Mouse (Mus musculus) olfactory bulb, adult 2 months (tissue): Measurements from ENCODE around the gene Gdf11.

Experiments used
- CTCF ChIP-seq: fragments of 200-500 bp; IDR thresholded peaks from 2 replicates; pipeline ENCODE4 v1.5.1; 2012; ENCODE audit warnings: low read depth, mild to moderate bottlenecking, low read length, moderate library complexity; ENCODE audit not compliant: insufficient read depth
- POLR2A ChIP-seq: fragments of 200-500 bp; IDR thresholded peaks from 2 replicates; pipeline ENCODE4 v1.6.1; 2012; ENCODE audit warnings: mild to moderate bottlenecking, low read depth, low read length, moderate library complexity; ENCODE audit not compliant: insufficient read depth

GRCm38 (mm10) chr10:128890383-128891295, 879 bp downstream of the Gdf11 start:
- no peak for TF ChIP-seq POLR2A
- TF ChIP-seq CTCF = no peak
